Mouse (Mus musculus) liver, postnatal 0 days (tissue): Measurements from ENCODE around the gene Faah.

Source experiments
- CTCF ChIP-seq: sonication (generic); IDR thresholded peaks from 2 replicates; pipeline ENCODE4 v1.5.1; 2016; ENCODE audit warnings: antibody characterized with exemption, low read depth
- EP300 ChIP-seq: IDR thresholded peaks from 2 replicates; pipeline ENCODE4 v1.6.1; 2016; ENCODE audit warnings: antibody characterized with exemption, low read depth, mild to moderate bottlenecking

DNA sequence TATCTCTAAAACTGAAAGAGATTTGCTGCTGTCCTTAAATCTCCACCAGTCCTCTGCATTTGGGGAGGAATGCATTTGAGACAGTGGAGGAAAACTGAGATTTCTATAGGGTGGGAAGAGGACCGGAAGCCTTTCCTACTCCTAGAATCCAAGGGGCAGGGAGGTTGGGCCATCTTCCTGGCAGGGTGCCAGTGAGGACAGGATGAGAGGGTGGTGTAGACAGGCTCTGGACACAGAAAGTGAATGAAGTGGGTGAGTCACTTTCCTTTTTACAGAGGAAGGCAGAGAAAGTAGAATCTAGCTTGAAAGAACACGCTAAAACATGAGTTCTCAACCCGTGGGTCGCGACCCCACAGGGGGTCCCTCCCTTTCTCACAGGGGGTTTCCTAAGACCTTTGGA is 53.3 kb downstream of the Faah start:
- TF ChIP-seq CTCF (no peak), EP300 (no peak)
